8 mouse cellular contexts compared by ENCODE assay signal in the genomic region with DNA sequence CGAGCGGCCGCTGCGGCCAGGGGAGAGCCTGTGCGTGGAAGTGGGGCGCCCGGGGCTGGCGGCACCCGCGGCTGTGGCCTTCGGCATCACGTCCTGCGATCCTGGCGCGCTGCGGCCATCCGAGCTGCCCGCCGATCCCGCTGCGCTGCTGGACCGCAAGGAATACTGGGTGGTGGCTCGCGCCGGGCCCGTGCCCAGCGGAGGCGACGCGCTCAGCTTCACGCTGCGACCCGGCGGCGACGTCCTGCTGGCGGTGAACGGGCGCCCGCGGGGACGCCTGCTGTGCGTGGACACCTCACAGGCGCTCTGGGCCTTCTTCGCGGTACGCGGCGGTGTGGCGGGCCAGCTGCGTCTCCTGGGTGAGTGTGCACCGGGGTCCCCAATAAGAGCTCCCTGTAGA. TPM values are rescaled to one million over a fixed set of nuclear protein-coding genes. Genes with fewer than 3 reads are reported as not detected.
DNase-seq lines count a peak whose midpoint lies in the region; ATAC-seq and TF ChIP-seq lines count a peak whose summit lies in the region.

No protein-coding gene starts in this region.

- TF ChIP-seq CTCF in olfactory bulb, adult 2 months (IDR thresholded peaks at IDR 0.05; ENCODE audit: insufficient read depth, low read depth, low read length): no peak
- TF ChIP-seq CTCF in kidney, adult 2 months (conservative IDR thresholded peaks at IDR 0.05; ENCODE audit: insufficient read depth, insufficient read length, low read depth, low read length): no peak

- peak overlapping the region; percentile 60 for H3K4me2 ChIP-seq in liver, embryonic 11.5 days
- H3K4me2 ChIP-seq in forebrain, embryonic 15.5 days (replicated peaks): peak overlapping the region; percentile 43
- H3K4me2 ChIP-seq in limb, embryonic 13.5 days (replicated peaks): peak overlapping the region; percentile 64

- peak overlapping the region; percentile 39 for H3K4me3 ChIP-seq in liver, embryonic 11.5 days (ENCODE audit: low read depth, low read length)
- H3K4me3 ChIP-seq in forebrain, embryonic 15.5 days: peak overlapping the region; percentile 29
- H3K4me3 ChIP-seq in limb, embryonic 13.5 days: peak overlapping the region; percentile 44
- H3K4me3 ChIP-seq in olfactory bulb, adult 2 months (ENCODE audit: insufficient read depth, low read depth, low read length): peak overlapping the region; percentile 20; the same call in 1 of the 2 replicates
- H3K4me3 ChIP-seq in kidney, adult 2 months (ENCODE audit: insufficient read depth, low read depth, low read length): no peak overlapping the region

- no peaks in the 10 kb centered on the region for H3K9me3 ChIP-seq in liver, embryonic 11.5 days (ENCODE audit: control insufficient read depth, low read length)
- H3K9me3 ChIP-seq in forebrain, embryonic 15.5 days: no peaks in the 10 kb centered on the region
- no peaks in the 10 kb centered on the region for H3K9me3 ChIP-seq in limb, embryonic 13.5 days

- H3K27ac ChIP-seq in liver, embryonic 11.5 days (ENCODE audit: low read depth, low read length): no peak overlapping the region
- no peak overlapping the region for H3K27ac ChIP-seq in forebrain, embryonic 15.5 days (replicated peaks)
- H3K27ac ChIP-seq in limb, embryonic 13.5 days: no peak overlapping the region
- H3K27ac ChIP-seq in olfactory bulb, adult 2 months (ENCODE audit: insufficient read depth, low read depth, low read length): no peak overlapping the region
- no peak overlapping the region for H3K27ac ChIP-seq in kidney, adult 2 months (ENCODE audit: insufficient read depth, low read depth, low read length)

- TF ChIP-seq POLR2A in olfactory bulb, adult 2 months (IDR thresholded peaks at IDR 0.05; ENCODE audit: insufficient read depth, low read depth, low read length): no peak
- no peak for TF ChIP-seq POLR2A in kidney, adult 2 months (IDR thresholded peaks at IDR 0.05; ENCODE audit: low read depth, low read length)

- no peaks in the 10 kb centered on the region; the same call in 1 of the 2 replicates for H3K36me3 ChIP-seq in liver, embryonic 11.5 days (ENCODE audit: control insufficient read depth, insufficient read depth, low read length)
- peaks cover 10% of the 10 kb centered on the region for H3K36me3 ChIP-seq in forebrain, embryonic 15.5 days
- no peaks in the 10 kb centered on the region; the same call in 1 of the 2 replicates for H3K36me3 ChIP-seq in limb, embryonic 13.5 days
- no peaks in the 10 kb centered on the region; the same call in 1 of the 2 replicates for H3K36me3 ChIP-seq in kidney, adult 2 months (ENCODE audit: control insufficient read depth, insufficient read depth, low read length)

- no peak for ATAC-seq in liver, embryonic 11.5 days (replicated peaks; ENCODE audit: low FRiP score)
- no peak for ATAC-seq in forebrain, embryonic 15.5 days (replicated peaks)
- no peak for ATAC-seq in limb, embryonic 13.5 days (ENCODE audit: low FRiP score, low read depth)

- no peak for DNase-seq in liver, embryonic 11.5 days (ENCODE audit: low spot score)
- DNase-seq in liver: no peak
- DNase-seq in cerebellum, adult 9-10 months: no peak
- no peak for DNase-seq in frontal cortex, postnatal 25 days (ENCODE audit: low spot score in 2 of 2)
- DNase-seq in kidney, adult 2 months: no peak

- 9% methylated on average over 52 of the region's 52 CpGs for WGBS in liver, embryonic 11.5 days
- 10% methylated on average over 52 of the region's 52 CpGs for WGBS in forebrain, embryonic 15.5 days
- WGBS in limb, embryonic 13.5 days: 9% methylated on average over 50 of the region's 52 CpGs
- WGBS in olfactory bulb, adult 2 months: 53% methylated on average over 52 of the region's 52 CpGs
- WGBS in kidney, adult 2 months: 79% methylated on average over 52 of the region's 52 CpGs

- H3K9ac ChIP-seq in liver, embryonic 11.5 days (ENCODE audit: low read depth, low read length): no peak overlapping the region
- H3K9ac ChIP-seq in forebrain, embryonic 15.5 days (replicated peaks): peak overlapping the region; percentile 14
- peak overlapping the region; percentile 60 for H3K9ac ChIP-seq in limb, embryonic 13.5 days

- H3K4me1 ChIP-seq in liver, embryonic 11.5 days (replicated peaks; ENCODE audit: control insufficient read depth, insufficient read depth, low read length): 0 out of 2 replicates have a peak, but pooled peaks cover 2% of the 10 kb centered on the region
- peaks cover 6% of the 10 kb centered on the region; the same call in 1 of the 2 replicates for H3K4me1 ChIP-seq in forebrain, embryonic 15.5 days
- H3K4me1 ChIP-seq in limb, embryonic 13.5 days: peaks cover 7% of the 10 kb centered on the region
- peaks cover 27% of the 10 kb centered on the region for H3K4me1 ChIP-seq in olfactory bulb, adult 2 months (ENCODE audit: control insufficient read depth, insufficient read depth, low read length)
- no peaks in the 10 kb centered on the region for H3K4me1 ChIP-seq in kidney, adult 2 months (ENCODE audit: control insufficient read depth, insufficient read depth, low read length)

- H3K27me3 ChIP-seq in liver, embryonic 11.5 days (replicated peaks; ENCODE audit: control insufficient read depth, insufficient read depth, low read length): peaks cover 49% of the 10 kb centered on the region
- peaks cover 31% of the 10 kb centered on the region for H3K27me3 ChIP-seq in forebrain, embryonic 15.5 days
- H3K27me3 ChIP-seq in limb, embryonic 13.5 days: peaks cover 66% of the 10 kb centered on the region
- no peaks in the 10 kb centered on the region for H3K27me3 ChIP-seq in kidney, adult 2 months (replicated peaks; ENCODE audit: control insufficient read depth, insufficient read depth, low read length)

RNA-seq across cellular contexts. Expression of a gene that starts 24.4 kb away (rescaled TPM):
- polyA plus RNA-seq in liver, embryonic 11.5 days (2014; fragmentation: Nextera tagmentation; extraction: Ambion mirVana): 0.08 and 0.12 TPM in 2 replicates
- polyA plus RNA-seq in forebrain, embryonic 15.5 days (2015; fragmentation: Nextera tagmentation; extraction: Ambion mirVana): 2.7 and 2.9 TPM in 2 replicates
- polyA plus RNA-seq in limb, embryonic 13.5 days (2015; fragmentation: Nextera tagmentation; extraction: Ambion mirVana): 0.51 and 0.65 TPM in 2 replicates
- polyA plus RNA-seq in olfactory bulb, adult 2 months (2012; ENCODE audit: insufficient read depth, insufficient read length, low replicate concordance, missing spikeins): not detected in 2 replicates
- 22.0 and 28.7 TPM in 2 replicates for polyA plus RNA-seq in kidney, adult 2 months (2012; rRNA removed)
